Mouse (Mus musculus): Measurements from ENCODE around the gene Psap. TPM values are rescaled to one million over a fixed set of nuclear protein-coding genes. Genes with fewer than 3 reads are reported as not detected.

The Psap gene
- polyA plus RNA-seq, 1 experiment from 2014 or later = 143 TPM

DNA sequence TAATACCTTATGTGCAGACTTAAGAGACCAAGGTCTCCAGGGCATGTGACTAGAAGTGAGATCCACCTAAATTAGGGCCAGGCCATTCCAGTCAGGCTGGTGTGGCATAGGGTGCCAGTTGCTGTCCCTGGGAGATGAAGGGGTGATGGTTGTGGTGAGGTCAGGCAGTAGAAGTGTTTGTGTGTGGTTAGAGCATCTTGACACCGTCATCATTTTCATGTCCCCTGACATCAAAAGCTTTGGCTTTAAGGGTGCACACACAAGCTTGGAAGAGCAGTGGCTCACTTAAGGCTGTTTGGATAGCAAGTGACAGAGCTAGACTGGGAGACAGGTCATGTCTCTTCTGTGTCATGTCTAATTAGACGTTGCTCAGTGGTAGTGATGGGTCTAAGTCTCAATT, 10.3 kb downstream of the Psap start:
- Histone ChIP-seq H3K9ac (ENCODE audit: low read length) (no peak overlapping the region), H3K27ac (ENCODE audit: low read length) (no peak overlapping the region), H3K4me1 (ENCODE audit: control insufficient read depth, insufficient read depth, low read length) (peaks cover 56% of the 10 kb centered on the region), H3K9me3 (replicated peaks; ENCODE audit: control insufficient read depth, low read length) (no peaks in the 10 kb centered on the region), H3K4me3 (ENCODE audit: low read length) (no peak overlapping the region), H3K27me3 (ENCODE audit: control insufficient read depth, insufficient read depth, low read length) (no peaks in the 10 kb centered on the region), H3K36me3 (ENCODE audit: control insufficient read depth, insufficient read depth) (peaks cover 4% of the 10 kb centered on the region; the same call in 1 of the 2 replicates), H3K4me2 (ENCODE audit: low read depth, low read length) (no peak overlapping the region)
- 58% methylated on average over 2 of the region's 2 CpGs for WGBS
- ATAC-seq (replicated peaks; ENCODE audit: extremely low read depth, insufficient read depth, low FRiP score) = no peak

- H3K4me3 ChIP-seq (ENCODE audit: low read length) = no peak overlapping the region
- 66% methylated on average over 8 of the region's 8 CpGs for WGBS
- H3K36me3 ChIP-seq (ENCODE audit: control insufficient read depth, insufficient read depth) = peaks cover 16% of the 10 kb centered on the region
- no peaks in the 10 kb centered on the region for H3K9me3 ChIP-seq (replicated peaks; ENCODE audit: control insufficient read depth, low read length)
- H3K27me3 ChIP-seq (ENCODE audit: control insufficient read depth, insufficient read depth, low read length) = no peaks in the 10 kb centered on the region
- H3K4me2 ChIP-seq (ENCODE audit: low read depth, low read length) = no peak overlapping the region
- no peak for ATAC-seq (replicated peaks; ENCODE audit: extremely low read depth, insufficient read depth, low FRiP score)
- peaks cover 47% of the 10 kb centered on the region for H3K4me1 ChIP-seq (ENCODE audit: control insufficient read depth, insufficient read depth, low read length)
- H3K27ac ChIP-seq (ENCODE audit: low read length) = 0 out of 2 replicates have a peak overlapping the region, but pooled peaks have one; percentile 13
- no peak overlapping the region for H3K9ac ChIP-seq (ENCODE audit: low read length)
Observed at GRCm38 (mm10) chr10:60289216-60289615, 11.8 kb downstream of the Psap start.

DNA sequence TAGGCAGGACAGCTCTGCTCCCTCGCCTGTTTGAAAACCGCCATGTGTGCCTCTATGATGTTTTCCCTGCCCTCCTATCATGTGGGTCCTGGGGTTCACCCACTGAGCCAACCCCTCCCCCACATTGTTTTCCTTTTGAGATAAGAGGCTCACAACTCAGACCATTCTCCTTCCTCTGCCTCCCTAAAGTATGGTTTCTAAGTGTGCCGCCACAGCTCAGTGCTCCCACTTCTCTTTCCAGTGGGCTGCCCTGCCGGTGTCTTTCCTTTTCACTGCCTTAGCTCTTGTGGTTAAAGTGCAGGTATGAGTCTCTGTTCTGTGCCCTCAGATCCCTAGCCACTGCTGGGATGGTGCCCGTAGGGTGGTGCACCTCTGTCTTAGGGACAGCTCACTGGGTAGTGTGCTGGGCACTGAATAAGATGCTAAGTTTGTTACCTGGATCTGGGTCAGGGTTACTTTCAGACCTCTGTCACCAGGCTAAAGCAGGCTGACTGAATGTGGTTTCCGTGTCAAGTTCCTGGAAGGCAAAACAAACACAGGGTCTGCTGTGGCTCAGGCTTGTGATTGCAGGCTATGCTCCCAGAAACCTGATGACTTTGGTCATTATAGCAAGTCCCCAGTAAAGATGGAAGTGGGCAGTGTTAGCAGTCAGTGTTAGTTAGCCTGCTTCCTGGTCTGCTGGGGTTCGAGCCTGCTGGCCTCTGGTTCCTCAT, 12.8 kb downstream of the Psap start:
- 38% methylated on average over 7 of the region's 7 CpGs for WGBS
- Histone ChIP-seq H3K9me3 (replicated peaks; ENCODE audit: control insufficient read depth, low read length) (no peaks in the 10 kb centered on the region), H3K36me3 (ENCODE audit: control insufficient read depth, insufficient read depth) (peaks cover 26% of the 10 kb centered on the region), H3K27ac (ENCODE audit: low read length) (peak overlapping the region; percentile 49), H3K4me2 (ENCODE audit: low read depth, low read length) (no peak overlapping the region), H3K4me1 (ENCODE audit: control insufficient read depth, insufficient read depth, low read length) (peaks cover 37% of the 10 kb centered on the region), H3K4me3 (ENCODE audit: low read length) (no peak overlapping the region), H3K27me3 (ENCODE audit: control insufficient read depth, insufficient read depth, low read length) (no peaks in the 10 kb centered on the region), H3K9ac (ENCODE audit: low read length) (no peak overlapping the region)
- ATAC-seq (replicated peaks; ENCODE audit: extremely low read depth, insufficient read depth, low FRiP score) = no peak; the same call in 1 of the 2 replicates

GRCm38 (mm10) chr10:60290739-60291110, 13.3 kb downstream of the Psap start:
- no peak for ATAC-seq (replicated peaks; ENCODE audit: extremely low read depth, insufficient read depth, low FRiP score)
- Histone ChIP-seq H3K27ac (ENCODE audit: low read length) (no peak overlapping the region), H3K9ac (ENCODE audit: low read length) (no peak overlapping the region), H3K4me1 (ENCODE audit: control insufficient read depth, insufficient read depth, low read length) (peaks cover 32% of the 10 kb centered on the region), H3K9me3 (replicated peaks; ENCODE audit: control insufficient read depth, low read length) (no peaks in the 10 kb centered on the region), H3K4me2 (ENCODE audit: low read depth, low read length) (no peak overlapping the region), H3K27me3 (ENCODE audit: control insufficient read depth, insufficient read depth, low read length) (no peaks in the 10 kb centered on the region), H3K36me3 (ENCODE audit: control insufficient read depth, insufficient read depth) (peaks cover 31% of the 10 kb centered on the region), H3K4me3 (ENCODE audit: low read length) (no peak overlapping the region)
- 70% methylated on average over 8 of the region's 8 CpGs for WGBS

DNA sequence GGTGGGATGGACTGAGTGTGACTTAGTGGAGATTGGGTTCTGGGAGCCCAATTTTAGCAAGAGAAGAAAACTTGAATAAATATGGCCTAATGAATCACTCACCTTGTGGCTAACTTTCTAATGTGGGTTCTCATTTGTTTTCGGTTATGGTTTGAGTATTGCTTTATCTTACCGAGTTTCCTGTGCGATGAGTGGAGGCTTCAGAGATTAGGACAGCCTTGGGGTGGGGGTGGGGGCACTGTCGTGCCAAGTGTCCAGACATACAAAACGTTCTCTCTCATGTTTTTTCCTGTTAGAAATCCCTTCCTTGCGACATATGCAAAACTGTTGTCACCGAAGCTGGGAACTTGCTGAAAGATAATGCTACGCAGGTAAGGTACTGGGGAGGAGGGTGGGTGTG, 14.8 kb downstream of the Psap start:
- Histone ChIP-seq H3K9me3 (replicated peaks; ENCODE audit: control insufficient read depth, low read length) (no peaks in the 10 kb centered on the region), H3K4me2 (ENCODE audit: low read depth, low read length) (no peak overlapping the region), H3K27me3 (ENCODE audit: control insufficient read depth, insufficient read depth, low read length) (no peaks in the 10 kb centered on the region), H3K27ac (ENCODE audit: low read length) (no peak overlapping the region), H3K4me1 (ENCODE audit: control insufficient read depth, insufficient read depth, low read length) (peaks cover 23% of the 10 kb centered on the region), H3K4me3 (ENCODE audit: low read length) (no peak overlapping the region), H3K9ac (ENCODE audit: low read length) (no peak overlapping the region), H3K36me3 (ENCODE audit: control insufficient read depth, insufficient read depth) (peaks cover 36% of the 10 kb centered on the region)
- no peak for ATAC-seq (replicated peaks; ENCODE audit: extremely low read depth, insufficient read depth, low FRiP score)
- 72% methylated on average over 8 of the region's 8 CpGs for WGBS

GRCm38 (mm10) chr10:60294621-60295020, 17.2 kb downstream of the Psap start:
- no peaks in the 10 kb centered on the region for H3K9me3 ChIP-seq (replicated peaks; ENCODE audit: control insufficient read depth, low read length)
- H3K27me3 ChIP-seq (ENCODE audit: control insufficient read depth, insufficient read depth, low read length) = no peaks in the 10 kb centered on the region
- peaks cover 47% of the 10 kb centered on the region for H3K36me3 ChIP-seq (ENCODE audit: control insufficient read depth, insufficient read depth)
- H3K4me3 ChIP-seq (ENCODE audit: low read length) = no peak overlapping the region
- H3K27ac ChIP-seq (ENCODE audit: low read length) = no peak overlapping the region
- WGBS = 77% methylated on average over 7 of the region's 7 CpGs
- no peak overlapping the region for H3K9ac ChIP-seq (ENCODE audit: low read length)
- no peak for ATAC-seq (replicated peaks; ENCODE audit: extremely low read depth, insufficient read depth, low FRiP score)
- H3K4me2 ChIP-seq (ENCODE audit: low read depth, low read length) = no peak overlapping the region
- peaks cover 7% of the 10 kb centered on the region for H3K4me1 ChIP-seq (ENCODE audit: control insufficient read depth, insufficient read depth, low read length)

DNA sequence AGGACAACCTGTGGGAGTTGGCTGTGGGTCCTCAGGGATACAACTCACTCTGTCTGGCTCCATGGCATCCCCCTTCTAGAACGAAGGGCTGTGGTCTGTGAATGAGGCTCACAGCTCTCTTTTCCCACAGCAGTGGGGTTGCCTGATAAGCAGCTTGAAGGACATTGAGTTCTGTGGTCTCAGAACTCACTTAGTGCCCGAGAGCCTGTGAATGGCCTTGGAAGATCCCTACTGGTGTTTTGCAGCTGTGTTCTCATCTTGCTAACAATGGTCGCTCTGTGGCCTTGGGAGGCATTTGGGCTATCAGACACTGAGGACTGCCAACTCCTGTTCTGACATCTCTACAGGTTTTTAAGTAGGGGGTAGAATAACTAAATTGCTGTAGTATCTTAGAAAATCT, 17.9 kb downstream of the Psap start:
- Histone ChIP-seq H3K27me3 (ENCODE audit: control insufficient read depth, insufficient read depth, low read length) (no peaks in the 10 kb centered on the region), H3K9me3 (replicated peaks; ENCODE audit: control insufficient read depth, low read length) (no peaks in the 10 kb centered on the region), H3K4me2 (ENCODE audit: low read depth, low read length) (no peak overlapping the region), H3K9ac (ENCODE audit: low read length) (no peak overlapping the region), H3K4me3 (ENCODE audit: low read length) (no peak overlapping the region), H3K4me1 (ENCODE audit: control insufficient read depth, insufficient read depth, low read length) (no peaks in the 10 kb centered on the region; the same call in 1 of the 2 replicates), H3K27ac (ENCODE audit: low read length) (no peak overlapping the region), H3K36me3 (ENCODE audit: control insufficient read depth, insufficient read depth) (peaks cover 55% of the 10 kb centered on the region)
- 83% methylated on average over 3 of the region's 3 CpGs for WGBS
- ATAC-seq (replicated peaks; ENCODE audit: extremely low read depth, insufficient read depth, low FRiP score) = no peak

- peaks cover 61% of the 10 kb centered on the region for H3K36me3 ChIP-seq (ENCODE audit: control insufficient read depth, insufficient read depth)
- no peak overlapping the region for H3K27ac ChIP-seq (ENCODE audit: low read length)
- H3K4me1 ChIP-seq (ENCODE audit: control insufficient read depth, insufficient read depth, low read length) = no peaks in the 10 kb centered on the region
- no peaks in the 10 kb centered on the region for H3K27me3 ChIP-seq (ENCODE audit: control insufficient read depth, insufficient read depth, low read length)
- no peak for ATAC-seq (replicated peaks; ENCODE audit: extremely low read depth, insufficient read depth, low FRiP score)
- H3K4me3 ChIP-seq (ENCODE audit: low read length) = no peak overlapping the region
- no peak overlapping the region for H3K4me2 ChIP-seq (ENCODE audit: low read depth, low read length)
- no peak overlapping the region for H3K9ac ChIP-seq (ENCODE audit: low read length)
- WGBS = 73% methylated on average over 9 of the region's 9 CpGs
- no peaks in the 10 kb centered on the region for H3K9me3 ChIP-seq (replicated peaks; ENCODE audit: control insufficient read depth, low read length)
Observed at GRCm38 (mm10) chr10:60296027-60296426, 18.6 kb downstream of the Psap start.

GRCm38 (mm10) chr10:60299636-60300035, 22.2 kb downstream of the Psap start:
- no peaks in the 10 kb centered on the region for H3K27me3 ChIP-seq (ENCODE audit: control insufficient read depth, insufficient read depth, low read length)
- H3K9ac ChIP-seq (ENCODE audit: low read length) = no peak overlapping the region
- WGBS = 95% methylated on average over 12 of the region's 12 CpGs
- H3K4me3 ChIP-seq (ENCODE audit: low read length) = no peak overlapping the region
- H3K9me3 ChIP-seq (replicated peaks; ENCODE audit: control insufficient read depth, low read length) = no peaks in the 10 kb centered on the region
- H3K36me3 ChIP-seq (ENCODE audit: control insufficient read depth, insufficient read depth) = peaks cover 55% of the 10 kb centered on the region
- no peak overlapping the region for H3K27ac ChIP-seq (ENCODE audit: low read length)
- H3K4me2 ChIP-seq (ENCODE audit: low read depth, low read length) = no peak overlapping the region
- no peaks in the 10 kb centered on the region for H3K4me1 ChIP-seq (ENCODE audit: control insufficient read depth, insufficient read depth, low read length)
- ATAC-seq (replicated peaks; ENCODE audit: extremely low read depth, insufficient read depth, low FRiP score) = no peak
